Mouse (Mus musculus) c-Kit-negative CD71-positive TER-119-positive erythroid progenitor cells, embryonic 14.5 days (primary cell): ENCODE measurements at regions not wholly inside any gene's neighbourhood (a gene's known extent, or its start where the extent isn't known, plus 50 kb on each side); places are given as distances from the start of the nearest gene placed in this dataset.

Experiments used
- DNase-seq: peaks from one replicate; pipeline ENCODE4 v3.0.0-alpha.2; 2013; ENCODE audit warnings: low read depth, low spot score

DNA sequence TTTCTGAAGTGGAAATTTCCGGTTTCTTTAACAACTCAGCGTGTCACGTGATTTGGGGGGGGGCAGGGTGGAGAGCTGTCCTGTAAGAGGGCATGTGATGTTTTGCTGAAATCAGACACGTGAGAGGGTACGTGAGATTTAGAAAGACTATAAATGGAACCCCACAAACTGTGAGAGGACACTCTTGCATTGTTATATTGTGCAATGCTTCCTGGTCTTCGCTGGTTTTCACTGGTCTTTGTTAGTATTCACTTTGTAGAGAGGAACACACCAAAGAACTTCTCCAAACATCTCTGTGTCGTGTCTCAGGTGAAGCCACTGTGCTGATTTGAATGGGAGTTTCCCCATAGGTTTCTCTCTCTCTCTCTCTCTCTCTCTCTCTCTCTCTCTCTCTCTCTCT, 163.2 kb upstream of the Jun start:
- no peak for DNase-seq

DNA sequence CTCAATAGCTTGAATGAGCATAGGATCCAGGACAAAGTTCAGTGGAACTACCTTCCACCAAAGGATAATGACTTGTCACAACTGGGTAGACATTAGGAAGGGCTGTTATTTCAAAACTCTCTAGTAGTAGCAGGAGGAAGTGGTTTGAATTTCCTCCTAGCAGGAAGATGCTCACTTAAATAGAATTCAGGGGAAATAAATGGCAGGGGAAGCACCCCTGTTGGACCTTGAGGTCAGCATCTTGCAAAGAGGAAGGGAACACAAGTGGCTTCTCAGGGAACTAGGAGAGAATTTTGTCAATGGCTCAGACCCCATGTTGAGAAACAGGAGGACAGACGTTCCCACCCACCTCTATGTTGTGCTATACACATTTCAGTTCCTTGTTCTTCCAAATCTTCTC, 178.4 kb upstream of the Jun start:
- DNase-seq, result no peak

DNA sequence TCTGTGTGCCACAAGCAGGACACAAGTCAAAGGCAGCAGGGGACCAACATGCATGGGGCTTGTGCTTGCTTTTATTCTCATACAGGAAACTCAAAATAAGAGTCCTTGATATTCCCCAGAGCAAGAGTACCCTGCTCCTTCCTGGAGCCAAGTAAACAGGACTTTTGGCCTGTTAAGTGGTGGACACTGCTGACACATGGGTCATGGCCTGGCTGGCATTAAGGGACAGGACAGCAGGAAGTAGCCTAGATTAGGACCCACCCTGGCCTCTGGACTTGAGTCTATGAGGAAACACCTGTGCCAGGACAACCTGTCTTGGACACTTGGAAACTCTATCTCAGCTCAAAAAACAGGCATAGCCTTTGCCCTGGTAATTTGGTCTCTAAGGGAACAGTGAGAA, 181.0 kb upstream of the Jun start:
- no peak for DNase-seq

DNA sequence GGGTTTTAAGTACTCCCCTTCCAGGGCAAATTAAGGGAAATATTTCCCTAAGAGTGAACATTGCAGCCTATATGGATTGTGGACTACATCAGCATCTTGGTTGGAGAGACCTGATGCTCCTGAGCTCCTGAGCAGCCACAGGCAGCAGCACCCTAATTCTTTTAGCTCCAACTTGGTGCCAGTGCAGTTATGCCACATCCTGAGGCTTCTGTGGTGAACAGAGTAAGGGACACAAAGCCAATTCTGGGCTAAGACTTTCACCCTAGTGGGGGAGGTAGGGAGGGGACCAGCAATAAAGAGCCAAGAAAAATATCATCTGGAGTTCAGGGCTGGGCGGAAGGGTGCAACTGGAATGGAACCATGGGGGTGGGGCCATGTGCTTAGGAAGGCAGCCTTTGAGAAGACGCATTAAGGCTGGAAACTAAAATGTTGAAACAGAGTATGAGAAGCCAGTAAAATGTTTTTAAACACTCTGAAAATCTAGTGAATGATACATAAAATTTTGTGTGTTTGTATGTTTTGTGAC, 182.1 kb upstream of the Jun start:
- no peak for DNase-seq

DNA sequence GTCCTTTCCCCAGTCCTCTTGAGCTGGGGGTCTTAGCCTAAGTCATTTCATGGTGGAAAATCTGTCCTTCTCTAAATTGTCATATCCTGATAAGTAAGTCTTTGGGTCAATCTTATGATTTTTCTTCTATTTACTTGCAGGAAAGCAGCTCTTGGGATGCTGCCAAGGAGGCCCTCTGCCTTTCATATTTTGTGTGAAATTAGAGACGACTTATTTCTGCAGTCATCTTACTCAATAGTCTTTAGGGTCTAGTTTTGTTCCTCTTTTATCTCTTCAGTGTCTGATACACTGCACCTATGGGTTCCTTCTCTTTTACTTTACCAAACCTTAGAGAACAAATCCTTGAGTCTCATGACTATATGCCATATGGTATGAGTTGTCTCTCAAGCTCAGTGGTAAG, 196.0 kb upstream of the Jun start:
- no peak for DNase-seq

DNA sequence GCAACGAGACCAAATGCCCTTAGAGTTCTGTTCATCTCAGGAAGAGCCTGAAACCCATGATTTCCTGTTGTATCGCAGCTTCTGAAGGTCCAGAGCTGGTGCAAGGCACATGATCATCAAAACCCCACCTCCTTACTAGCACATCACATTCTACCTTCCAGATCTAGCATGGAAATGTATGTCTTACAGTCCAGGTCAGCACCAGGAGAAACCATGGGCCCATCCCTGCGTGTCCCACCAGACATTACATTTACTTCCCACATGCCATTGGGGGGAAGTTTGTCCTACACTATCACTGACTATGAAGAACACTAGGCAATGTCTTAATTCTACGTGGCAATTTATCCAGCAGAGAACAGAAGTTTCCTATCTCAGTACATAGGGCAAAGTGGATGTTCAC, 197.0 kb upstream of the Jun start:
- DNase-seq, result no peak

DNA sequence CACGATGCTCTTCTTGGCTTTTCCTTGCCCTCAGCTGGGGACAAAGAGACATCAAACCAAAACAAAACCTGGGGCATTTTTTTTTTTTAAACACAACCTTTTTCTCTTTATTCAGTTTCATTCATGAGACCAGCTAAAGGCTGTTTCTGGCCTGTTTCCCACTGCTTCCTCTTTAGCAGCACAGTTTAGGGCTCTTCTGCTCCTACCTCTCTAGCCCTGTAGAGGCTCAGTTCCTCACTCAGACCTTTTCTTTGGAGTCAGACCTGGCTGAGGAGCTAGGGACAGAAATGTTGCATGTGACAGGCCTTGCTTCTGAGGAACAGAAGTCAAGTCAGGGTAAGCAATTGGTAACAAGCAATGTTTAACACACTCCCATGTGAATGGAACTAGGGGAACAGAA, 198.1 kb upstream of the Jun start:
- no peak for DNase-seq

DNA sequence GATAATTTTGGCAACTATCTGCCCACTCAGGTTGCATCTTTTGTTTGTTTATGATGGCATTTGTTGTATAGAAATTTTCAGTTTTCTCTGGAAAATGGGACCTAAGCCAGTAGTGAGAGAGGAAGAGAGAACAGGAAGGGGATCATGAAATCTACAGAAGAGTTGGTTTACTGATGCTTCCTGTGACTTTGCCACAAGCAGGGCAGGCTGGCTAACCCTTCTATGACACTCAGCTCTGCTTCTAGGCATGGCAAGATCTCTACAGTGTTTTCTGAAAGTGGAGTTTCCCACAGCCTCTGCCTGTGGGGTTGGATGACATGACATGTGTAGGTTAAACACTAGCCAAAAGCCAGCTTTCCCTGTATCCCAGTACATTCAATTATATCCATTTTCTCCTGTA, 217.7 kb upstream of the Jun start:
- DNase-seq, result no peak

DNA sequence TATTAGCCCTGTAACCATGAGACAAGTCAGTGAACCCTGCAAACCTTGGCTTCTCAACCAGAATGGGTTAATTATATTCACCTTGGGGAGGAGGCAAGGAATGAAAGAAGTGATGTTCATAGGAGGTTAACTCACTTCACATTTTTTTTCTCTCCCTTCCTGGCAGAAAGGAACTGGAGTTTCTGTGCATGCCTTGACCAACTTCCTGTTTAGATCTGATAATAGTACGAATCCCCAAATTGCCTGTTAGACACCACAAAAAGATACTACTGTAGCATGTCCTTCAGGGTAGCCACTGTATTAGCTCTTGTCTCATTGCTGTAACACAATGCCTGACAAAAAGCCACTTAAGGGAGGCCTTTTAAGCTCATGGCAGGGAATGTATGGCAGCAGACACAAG, 218.4 kb upstream of the Jun start:
- no peak for DNase-seq

DNA sequence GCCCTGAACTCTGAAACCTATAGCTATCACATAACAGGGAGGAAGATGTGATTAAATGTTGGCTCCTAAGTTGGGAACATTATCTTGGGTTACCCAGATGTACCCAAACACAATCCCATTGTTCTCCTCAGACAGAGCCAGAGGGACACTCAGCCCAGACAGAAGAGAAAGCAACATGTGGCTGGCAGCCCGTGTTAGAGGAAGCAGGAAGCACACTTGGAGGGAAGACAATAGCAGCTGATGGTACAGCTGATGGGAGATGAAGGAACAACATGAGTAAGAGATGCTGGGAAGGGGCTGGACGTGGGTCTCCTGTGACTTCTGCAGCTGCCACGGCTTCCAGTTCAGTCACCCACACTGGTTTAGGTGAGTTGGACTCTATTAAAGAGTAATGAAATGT, 224.2 kb upstream of the Jun start:
- DNase-seq, result no peak

DNA sequence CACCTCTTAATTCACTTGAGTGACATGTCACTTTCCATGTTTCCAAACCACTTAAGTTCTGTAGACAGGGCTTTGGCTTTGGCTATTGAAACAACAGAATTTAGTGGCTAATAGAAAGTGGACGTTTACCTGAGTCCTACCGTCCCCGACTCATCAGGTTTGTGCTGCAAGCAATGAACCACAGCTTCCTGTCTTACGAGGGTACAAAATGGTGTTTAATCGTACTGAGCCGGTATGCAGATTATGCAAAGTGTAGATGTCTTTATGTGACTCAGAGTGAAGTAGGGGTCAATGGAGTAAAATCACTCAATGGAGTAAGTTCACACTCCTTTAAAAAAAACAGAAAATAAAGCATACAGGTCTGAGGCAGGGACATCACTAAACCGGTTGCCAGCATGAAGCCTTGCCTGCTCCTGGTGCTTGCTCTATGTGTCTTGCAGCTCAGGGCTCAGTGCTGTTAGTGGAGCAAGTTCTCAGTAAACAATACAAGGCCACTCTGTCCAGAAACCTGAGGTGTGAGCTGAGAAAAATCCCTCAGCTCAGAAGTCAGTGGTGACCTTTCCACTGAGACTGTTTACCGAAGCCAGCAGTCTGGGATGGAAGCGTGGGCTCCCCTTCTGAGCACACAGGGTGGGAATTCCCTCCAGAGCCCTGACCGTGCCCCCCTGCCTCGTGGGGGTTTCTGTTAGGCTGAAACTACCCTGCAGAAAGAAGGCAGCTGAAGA, 226.1 kb upstream of the Jun start:
- no peak for DNase-seq

DNA sequence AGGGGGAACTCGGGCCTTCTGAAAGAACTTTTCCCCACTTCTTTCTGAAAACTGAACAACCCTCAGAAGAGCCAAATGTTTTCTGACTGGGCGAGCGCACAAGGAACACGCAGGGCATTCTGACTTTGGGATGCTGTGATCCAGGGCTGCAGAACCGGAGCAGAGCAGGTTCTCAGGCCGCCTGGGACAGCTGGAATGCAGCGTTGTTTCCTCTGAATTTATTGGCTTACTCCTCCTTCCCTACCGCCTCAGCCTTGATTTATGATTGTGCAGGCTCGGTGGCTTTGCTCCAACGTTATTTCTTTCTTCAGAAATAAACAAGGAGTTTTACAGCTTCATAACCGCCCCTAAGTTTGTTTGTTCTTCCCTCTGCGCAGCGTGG, 226.7 kb upstream of the Jun start:
- DNase-seq, result no peak

DNA sequence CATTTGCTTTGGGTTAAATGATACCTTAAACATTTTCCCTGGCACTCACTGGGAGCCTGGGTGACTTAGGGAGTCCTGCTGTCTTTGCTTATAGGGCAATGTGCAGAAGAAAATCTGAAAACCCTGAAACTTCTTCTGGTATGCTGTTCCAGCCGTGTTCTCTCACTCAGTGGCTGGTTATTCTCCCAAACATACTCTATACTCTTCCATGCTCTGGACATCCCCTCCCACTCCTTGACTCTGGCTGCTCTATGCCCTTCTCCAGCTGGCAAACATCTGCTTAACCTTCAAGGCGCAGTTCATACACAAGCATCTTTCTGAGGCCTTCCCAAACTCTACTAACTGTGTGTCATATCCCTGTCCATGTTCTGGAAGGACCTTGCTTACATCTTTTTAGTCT, 227.2 kb upstream of the Jun start:
- DNase-seq, result no peak

DNA sequence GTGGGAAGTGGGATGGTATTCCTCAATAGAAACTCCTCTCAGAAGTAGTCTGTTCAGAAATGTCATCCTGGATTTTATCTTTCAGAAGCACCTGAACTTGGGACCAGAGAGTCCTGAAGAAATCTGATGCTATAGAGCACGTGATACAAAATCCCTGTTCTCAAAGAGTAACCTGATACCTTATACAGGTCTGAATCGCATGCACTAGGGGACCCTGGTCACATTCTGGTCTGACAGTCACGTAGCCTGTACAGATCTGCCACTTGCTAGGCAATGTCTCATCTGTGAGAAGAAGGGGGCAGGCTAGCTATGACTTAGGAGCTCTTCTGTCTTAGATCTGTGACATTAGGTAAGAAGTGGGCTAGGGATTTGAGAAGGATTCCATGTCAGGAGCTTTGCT, 230.1 kb upstream of the Jun start:
- no peak for DNase-seq

DNA sequence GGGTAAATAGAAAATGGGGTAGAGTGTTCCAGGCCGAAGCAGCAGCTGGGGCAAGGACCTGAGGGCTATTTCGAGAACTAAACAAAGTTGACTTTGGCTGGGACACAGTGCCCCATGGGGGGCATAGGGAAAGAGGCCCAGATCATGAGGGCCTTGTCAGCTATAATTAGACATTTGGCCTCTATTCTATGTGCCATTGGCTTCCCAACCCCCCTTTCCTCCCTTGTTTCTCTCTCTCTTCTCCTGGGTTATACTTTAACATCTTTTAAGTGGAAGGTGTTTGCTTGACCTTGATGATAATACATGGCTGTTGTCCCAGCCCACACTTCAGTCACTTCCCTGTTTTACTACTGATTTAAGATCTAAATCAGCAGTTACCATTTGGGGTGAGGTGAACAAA, 231.8 kb upstream of the Jun start:
- no peak for DNase-seq

DNA sequence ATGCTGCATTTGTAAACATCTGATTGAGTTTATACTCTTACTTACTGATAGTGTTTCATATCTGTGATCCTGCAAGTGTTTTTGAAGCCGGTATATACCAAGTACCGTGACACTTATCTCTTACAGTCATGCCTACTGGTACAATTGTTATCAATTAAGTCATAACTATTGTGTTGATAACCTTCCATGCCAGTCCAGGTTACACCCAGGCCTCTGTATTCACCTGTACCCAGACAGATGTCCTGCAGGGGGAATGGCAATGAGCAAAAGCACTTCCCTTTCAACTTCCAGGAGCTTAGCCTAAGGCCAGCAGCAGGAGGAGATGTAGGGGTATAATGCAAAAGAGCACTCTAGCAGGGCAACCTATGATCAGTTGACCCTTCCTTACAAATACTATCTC, 232.2 kb upstream of the Jun start:
- no peak for DNase-seq

DNA sequence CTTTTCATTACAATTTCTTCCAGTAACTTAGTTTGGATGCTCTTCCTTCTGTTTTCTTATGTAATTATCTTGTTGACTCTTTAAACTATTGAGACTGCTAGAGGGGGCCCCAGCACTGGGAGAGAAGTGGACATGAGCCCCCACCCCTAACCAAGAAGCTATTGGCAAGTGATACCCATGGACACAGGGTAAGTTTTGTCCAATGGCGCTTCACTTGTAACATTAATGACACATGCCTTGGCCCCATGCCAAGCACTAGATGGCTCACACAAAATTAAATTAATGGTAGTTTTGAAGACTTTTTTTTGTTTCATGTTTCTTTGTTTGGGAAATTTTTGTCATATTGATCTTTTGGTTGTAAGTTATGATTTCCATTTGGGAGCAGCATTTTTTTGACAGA, 232.7 kb upstream of the Jun start:
- no peak for DNase-seq

DNA sequence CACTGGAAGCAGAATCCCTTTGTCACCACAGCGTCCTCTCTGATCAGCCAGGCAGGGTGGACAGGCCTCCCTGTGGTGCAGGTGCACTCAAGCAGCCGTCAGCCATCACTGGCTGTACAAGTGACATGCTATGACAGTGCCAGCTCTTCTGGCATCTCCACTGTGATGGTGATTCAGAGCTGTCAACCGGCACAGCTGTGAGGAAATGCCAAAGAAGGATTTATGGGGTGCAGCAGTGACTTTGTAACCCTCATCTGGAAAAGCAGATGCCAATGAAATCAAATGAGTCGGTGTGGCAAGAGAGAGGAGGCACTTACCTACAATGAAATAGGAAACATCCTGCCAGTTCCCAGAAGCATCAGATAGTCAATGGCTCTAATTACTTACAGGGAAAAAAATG, 238.3 kb upstream of the Jun start:
- no peak for DNase-seq

DNA sequence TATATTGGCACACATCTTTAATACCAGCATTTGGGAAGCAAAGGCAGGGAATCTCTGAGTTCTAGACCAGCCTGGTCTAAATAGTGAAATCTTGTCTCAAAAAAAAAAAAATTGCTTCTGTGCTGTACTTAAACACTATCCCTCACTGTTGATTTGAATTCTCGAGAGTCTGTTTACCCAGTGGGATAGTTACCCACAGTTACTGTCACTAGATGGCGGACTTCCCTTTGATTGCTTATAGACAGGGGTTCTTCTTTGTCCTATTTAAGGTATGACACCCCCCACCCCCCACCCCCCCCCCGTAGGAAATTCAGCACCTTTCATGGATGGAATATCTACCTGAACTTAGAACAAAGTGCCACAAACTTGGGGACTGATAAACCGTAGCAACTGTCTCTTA, 242.1 kb upstream of the Jun start:
- DNase-seq, result no peak

DNA sequence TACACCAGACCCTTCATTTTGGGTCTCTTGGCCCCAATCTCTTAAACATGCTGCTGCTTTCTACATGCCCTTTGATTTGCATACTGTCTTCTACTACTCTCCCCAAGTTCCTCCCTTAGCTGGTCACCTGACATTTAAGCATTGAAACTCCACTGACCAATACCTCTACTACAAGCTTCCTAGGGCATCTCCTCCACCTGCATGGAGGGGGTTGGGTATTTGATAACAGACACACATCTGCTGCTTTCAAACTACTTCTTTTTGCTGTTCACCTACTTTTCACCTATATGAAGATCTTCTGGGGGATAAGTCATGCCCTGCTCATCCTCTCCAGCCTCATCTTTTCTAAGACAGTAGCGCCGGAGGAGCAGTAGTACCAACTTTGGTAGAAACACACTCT, 249.9 kb upstream of the Jun start:
- no peak for DNase-seq

DNA sequence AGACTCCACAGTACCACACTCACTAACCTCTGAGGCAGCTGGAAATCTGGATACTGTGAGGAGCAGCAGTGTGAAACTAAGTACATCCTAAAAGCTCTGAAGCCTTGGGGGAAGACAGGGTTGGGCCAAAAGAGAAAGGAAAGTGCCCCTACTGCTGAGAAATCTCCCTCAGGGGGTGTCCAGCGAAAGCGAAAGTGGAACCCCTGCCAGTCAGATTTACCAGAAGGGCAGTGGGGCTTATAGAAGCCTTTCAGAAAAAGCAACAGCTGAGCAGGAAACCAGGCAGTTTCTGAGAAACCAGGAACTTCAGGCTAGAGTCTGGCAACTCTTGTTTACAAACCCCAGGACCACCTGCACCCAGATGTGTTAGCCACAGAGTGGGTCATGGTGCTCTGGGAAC, 251.3 kb upstream of the Jun start:
- DNase-seq, result no peak

DNA sequence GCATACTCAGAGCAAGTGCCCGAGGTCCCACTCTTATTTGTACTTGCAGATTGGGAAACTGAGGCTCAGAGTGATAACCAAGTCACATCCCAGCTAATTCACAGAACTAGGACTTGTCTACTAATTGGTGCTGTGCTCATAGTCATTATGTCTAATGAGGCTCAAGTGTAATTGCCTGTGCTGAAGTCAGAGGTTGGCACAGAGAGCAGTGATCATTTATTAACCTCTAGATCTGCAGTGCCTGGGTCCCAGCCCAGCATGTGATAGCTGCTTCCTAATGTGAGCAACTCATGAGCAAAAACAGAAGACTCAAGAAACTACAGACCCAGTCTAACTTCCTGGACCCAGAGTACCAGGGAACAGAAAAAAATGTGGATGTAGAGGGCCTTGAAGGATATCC, 252.0 kb upstream of the Jun start:
- DNase-seq, result no peak

DNA sequence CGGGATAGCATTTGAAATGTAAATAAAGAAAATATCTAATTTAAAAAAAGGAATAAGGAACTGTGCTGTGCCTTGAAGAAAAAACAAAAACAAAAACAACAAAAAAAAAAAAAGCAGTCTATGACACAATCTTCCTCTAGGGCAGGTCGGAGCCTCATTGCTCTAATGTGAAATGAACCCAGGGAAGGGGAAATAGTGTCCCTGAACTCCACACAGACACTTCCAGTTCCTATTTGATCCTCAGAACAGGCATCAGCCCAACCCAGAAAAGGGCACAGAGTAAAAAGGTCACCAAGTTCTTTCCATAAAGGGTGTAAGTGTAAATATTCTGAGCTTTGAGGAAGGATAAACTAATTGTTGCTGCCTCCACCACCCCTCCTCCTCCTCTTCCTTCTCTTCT, 250.2 kb upstream of the Fggy start:
- no peak for DNase-seq

DNA sequence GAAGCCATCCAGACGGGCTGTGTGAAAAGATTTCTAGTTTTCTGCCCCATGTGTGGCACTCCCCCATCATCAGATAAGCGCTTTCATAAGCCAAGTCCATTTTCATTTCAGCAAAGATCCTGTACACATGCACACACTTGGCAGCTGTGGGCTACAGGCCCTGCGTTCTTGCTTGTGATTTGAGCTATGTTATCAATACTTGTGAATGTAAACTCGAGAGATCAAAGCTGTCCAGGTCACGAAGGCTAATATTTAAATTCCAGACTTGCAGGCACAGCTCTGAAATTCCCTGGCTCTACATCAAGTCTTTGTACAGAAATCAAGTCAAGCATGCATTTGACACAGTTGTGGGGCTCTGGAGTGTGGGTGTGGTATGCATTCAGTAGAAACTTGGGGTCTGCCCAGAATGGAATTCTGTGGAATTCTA, 248.8 kb upstream of the Fggy start:
- DNase-seq, result no peak
